Mouse (Mus musculus): ENCODE data around the gene Spocd1. TPM values are rescaled to one million over a fixed set of nuclear protein-coding genes. Genes with fewer than 3 reads are reported as not detected.

Spocd1 gene
- total and polyA plus RNA-seq, 3 experiments, result 0.92 to 3.2 (median 1.1) TPM

GRCm38 (mm10) chr4:129974285-129974684 lies 45.2 kb downstream of the Spocd1 start:
- DNase-seq, result no peak

- peak; percentile 75 for DNase-seq
Measured at GRCm38 (mm10) chr4:129977256-129977655, 48.2 kb downstream of the Spocd1 start.

- DNase-seq, result no peak
Measured at GRCm38 (mm10) chr4:129978227-129978626, 49.2 kb downstream of the Spocd1 start.

- DNase-seq, result no peak
Measured at GRCm38 (mm10) chr4:129978930-129979329, 49.9 kb downstream of the Spocd1 start.

- no peak for DNase-seq
Measured at GRCm38 (mm10) chr4:129981657-129982056, 52.6 kb downstream of the Spocd1 start.

GRCm38 (mm10) chr4:129983046-129983445 lies 54.0 kb downstream of the Spocd1 start:
- no peak for DNase-seq

- DNase-seq, result peak; percentile 87
Measured at GRCm38 (mm10) chr4:129983764-129984420, 54.8 kb downstream of the Spocd1 start.

- DNase-seq, result peak; percentile 60
Measured at GRCm38 (mm10) chr4:129984421-129985061, 55.5 kb downstream of the Spocd1 start, which contains the start of gene Adgrb2. TSS of gene Adgrb2 (plus strand) at chr4:129984870.

- peak; percentile 55 for DNase-seq
Measured at GRCm38 (mm10) chr4:129985161-129985670, 56.2 kb downstream of the Spocd1 start.

- DNase-seq, result peak; percentile 78
Measured at GRCm38 (mm10) chr4:129985671-129986441, 56.8 kb downstream of the Spocd1 start.

GRCm38 (mm10) chr4:129987825-129988504 lies 58.9 kb downstream of the Spocd1 start:
- peak; percentile 89 for DNase-seq

- DNase-seq, result no peak
Measured at GRCm38 (mm10) chr4:129989925-129990324, 60.9 kb downstream of the Spocd1 start.

- no peak for DNase-seq
Measured at GRCm38 (mm10) chr4:129992720-129993119, 63.7 kb downstream of the Spocd1 start.

- DNase-seq, result peak; percentile 68
Measured at GRCm38 (mm10) chr4:129993213-129993612, 64.2 kb downstream of the Spocd1 start.

GRCm38 (mm10) chr4:129993944-129994695 lies 65.1 kb downstream of the Spocd1 start:
- peak; percentile 91 for DNase-seq

GRCm38 (mm10) chr4:129994728-129995127 lies 65.7 kb downstream of the Spocd1 start:
- no peak for DNase-seq

GRCm38 (mm10) chr4:129995255-129995654 lies 66.2 kb downstream of the Spocd1 start:
- DNase-seq, result no peak

GRCm38 (mm10) chr4:129996015-129996414 lies 67.0 kb downstream of the Spocd1 start:
- no peak for DNase-seq

GRCm38 (mm10) chr4:129998124-129998523 lies 69.1 kb downstream of the Spocd1 start:
- DNase-seq, result no peak

GRCm38 (mm10) chr4:130001710-130002109 lies 72.7 kb downstream of the Spocd1 start:
- DNase-seq, result no peak

- no peak for DNase-seq
Measured at GRCm38 (mm10) chr4:130002157-130002556, 73.1 kb downstream of the Spocd1 start.

Data from adrenal gland, adult 2 months (tissue).